Mouse (Mus musculus) brain, embryonic 14.5 days (tissue): Measurements from ENCODE around the gene Zfhx3.

Source experiments
- CTCF ChIP-seq: fragments of 200-500 bp; IDR thresholded peaks from 2 replicates; pipeline ENCODE4 v1.5.1; 2012; ENCODE audit warnings: inconsistent platforms, mild to moderate bottlenecking, moderate library complexity, borderline replicate concordance; ENCODE audit not compliant: insufficient read depth, insufficient read length; ENCODE audit errors: extremely low read depth
- POLR2A ChIP-seq: fragments of 200-500 bp; IDR thresholded peaks from 2 replicates; pipeline ENCODE4 v1.6.1; 2012; ENCODE audit warnings: mild to moderate bottlenecking, inconsistent platforms, borderline replicate concordance; ENCODE audit not compliant: poor library complexity, insufficient read depth, insufficient read length, severe bottlenecking; ENCODE audit errors: extremely low read depth

- no peak for TF ChIP-seq CTCF
- TF ChIP-seq POLR2A = no peak
These were observed 1048.1 kb downstream of the Zfhx3 start for GRCm38 (mm10) chr8:108990537-108990936.
